Mouse (Mus musculus): ENCODE measurements around the gene Rasgrp1. TPM values are rescaled to one million over a fixed set of nuclear protein-coding genes. Genes with fewer than 3 reads are reported as not detected.

Gene Rasgrp1
- polyA plus RNA-seq, 1 experiment from 2014 or later, result 6.9 TPM

DNA sequence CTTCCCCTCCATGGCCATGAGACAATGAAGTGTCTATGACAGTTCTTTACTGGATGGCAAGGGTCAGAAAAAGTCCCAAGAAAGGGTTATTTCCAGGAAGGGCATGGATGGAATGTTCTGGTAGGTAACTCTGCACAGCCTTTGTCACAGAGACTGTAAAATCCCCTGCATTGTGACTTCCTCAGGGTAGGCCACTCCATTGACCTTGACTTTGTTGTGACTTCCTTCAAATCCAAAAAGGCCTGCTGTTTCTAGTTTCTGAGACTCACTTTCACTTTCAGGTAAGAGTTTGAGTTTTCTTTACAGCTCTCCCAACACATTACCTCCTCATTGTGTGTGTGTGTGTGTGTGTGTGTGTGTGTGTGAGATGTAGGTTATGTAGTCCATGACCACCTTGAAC lies 15.1 kb upstream of the Rasgrp1 start:
- ATAC-seq (ENCODE audit: low FRiP score), result no peak
- H3K9me3 ChIP-seq, result no peaks in the 10 kb centered on the region

DNA sequence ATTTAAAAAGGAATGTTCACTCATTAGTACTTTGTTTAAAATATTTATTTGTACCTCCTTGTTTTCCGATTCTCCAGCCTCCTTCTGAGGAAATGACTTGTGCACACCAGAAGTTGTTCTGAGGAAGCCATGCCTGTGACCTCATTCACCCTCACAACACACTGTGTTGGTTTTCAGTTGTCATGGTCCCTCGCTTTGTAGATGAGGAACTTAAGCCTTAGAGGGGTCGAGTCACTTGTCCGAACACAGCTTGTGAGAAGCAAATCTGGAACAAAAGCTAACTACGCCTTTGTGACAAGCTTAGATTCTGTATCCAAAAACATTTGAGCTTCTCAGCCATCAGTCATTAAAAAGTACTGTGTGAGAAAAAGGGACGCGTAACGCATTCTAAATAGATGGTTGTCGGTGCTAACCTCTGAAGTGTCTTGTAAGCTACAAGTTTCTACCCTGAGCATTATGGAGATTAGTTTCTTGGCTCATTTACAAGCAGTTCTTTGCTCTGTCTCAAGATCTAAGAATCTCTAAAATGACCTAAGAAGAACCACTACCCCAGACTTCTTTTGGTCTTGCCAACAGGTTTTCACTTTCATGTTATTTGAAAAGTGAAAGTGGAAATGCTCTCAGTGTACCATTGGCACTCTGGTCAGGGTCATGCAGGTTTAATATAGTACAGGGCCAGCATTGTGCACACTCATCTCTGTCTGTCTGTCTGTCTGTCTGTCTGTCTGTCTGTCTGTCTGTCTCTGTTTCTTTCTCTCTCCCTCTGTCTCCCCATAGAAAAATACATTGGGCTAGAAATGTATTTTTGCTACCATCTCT lies 9.7 kb upstream of the Rasgrp1 start:
- H3K9me3 ChIP-seq, result no peaks in the 10 kb centered on the region
- no peak overlapping the region for H3K4me2 ChIP-seq
- ATAC-seq (ENCODE audit: low FRiP score), result no peak
- no peaks in the 10 kb centered on the region for H3K27me3 ChIP-seq
- no peak overlapping the region for H3K27ac ChIP-seq
- peaks cover 19% of the 10 kb centered on the region; the same call in 1 of the 2 replicates for H3K4me1 ChIP-seq
- H3K36me3 ChIP-seq (replicated peaks), result no peaks in the 10 kb centered on the region
- no peak overlapping the region for H3K9ac ChIP-seq
- 53% methylated on average over 9 of the region's 9 CpGs for WGBS
- no peak overlapping the region for H3K4me3 ChIP-seq (replicated peaks)

More for the DNA sequence above, 15.1 kb upstream of the Rasgrp1 start:
- no peak overlapping the region for H3K27ac ChIP-seq
- no peak overlapping the region for H3K4me2 ChIP-seq
- peaks cover 6% of the 10 kb centered on the region; the same call in 1 of the 2 replicates for H3K4me1 ChIP-seq
- H3K9ac ChIP-seq, result no peak overlapping the region
- H3K36me3 ChIP-seq (replicated peaks), result no peaks in the 10 kb centered on the region
- no peak overlapping the region for H3K4me3 ChIP-seq (replicated peaks)
- no peaks in the 10 kb centered on the region for H3K27me3 ChIP-seq

DNA sequence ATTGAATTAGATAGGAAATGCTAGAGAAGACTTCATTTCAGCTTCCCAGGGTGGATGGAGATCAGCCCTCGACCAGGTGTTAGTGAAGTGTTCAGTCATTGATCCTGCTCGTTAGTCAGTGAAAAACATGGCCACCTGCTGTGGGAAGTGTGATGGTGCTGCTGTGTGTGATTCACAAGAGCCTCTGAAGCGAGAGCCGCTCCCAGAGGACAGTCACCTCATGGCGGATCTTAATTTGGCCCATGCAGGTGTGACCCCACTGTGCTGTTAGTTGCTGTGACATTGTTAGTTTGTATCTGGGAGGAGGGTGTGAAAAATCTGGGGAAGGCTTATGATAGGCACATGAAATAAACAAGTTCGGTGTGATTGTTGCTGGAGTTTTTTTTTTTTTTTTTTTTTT lies 7.3 kb upstream of the Rasgrp1 start:
- WGBS, result 50% methylated on average over 6 of the region's 6 CpGs
- Histone ChIP-seq H3K27ac (no peak overlapping the region), H3K27me3 (no peaks in the 10 kb centered on the region), H3K36me3 (replicated peaks) (no peaks in the 10 kb centered on the region), H3K4me3 (replicated peaks) (no peak overlapping the region), H3K9me3 (no peaks in the 10 kb centered on the region), H3K4me1 (peaks cover 19% of the 10 kb centered on the region; the same call in 1 of the 2 replicates), H3K9ac (no peak overlapping the region), H3K4me2 (no peak overlapping the region)
- ATAC-seq (ENCODE audit: low FRiP score), result peak; percentile 65; the same call in 1 of the 2 replicates

- Histone ChIP-seq H3K4me3 (replicated peaks) (peak overlapping the region; percentile 59), H3K27ac (no peak overlapping the region), H3K4me2 (peak overlapping the region; percentile 95), H3K27me3 (peaks cover 29% of the 10 kb centered on the region; the same call in 1 of the 2 replicates), H3K36me3 (replicated peaks) (no peaks in the 10 kb centered on the region), H3K9me3 (no peaks in the 10 kb centered on the region), H3K4me1 (peaks cover 16% of the 10 kb centered on the region), H3K9ac (peak overlapping the region; percentile 61; the same call in 1 of the 2 replicates)
- ATAC-seq (ENCODE audit: low FRiP score), result no peak
- WGBS, result 37% methylated on average over 7 of the region's 7 CpGs
These were observed 431 bp upstream of the Rasgrp1 start for GRCm38 (mm10) chr2:117343240-117343624.

DNA sequence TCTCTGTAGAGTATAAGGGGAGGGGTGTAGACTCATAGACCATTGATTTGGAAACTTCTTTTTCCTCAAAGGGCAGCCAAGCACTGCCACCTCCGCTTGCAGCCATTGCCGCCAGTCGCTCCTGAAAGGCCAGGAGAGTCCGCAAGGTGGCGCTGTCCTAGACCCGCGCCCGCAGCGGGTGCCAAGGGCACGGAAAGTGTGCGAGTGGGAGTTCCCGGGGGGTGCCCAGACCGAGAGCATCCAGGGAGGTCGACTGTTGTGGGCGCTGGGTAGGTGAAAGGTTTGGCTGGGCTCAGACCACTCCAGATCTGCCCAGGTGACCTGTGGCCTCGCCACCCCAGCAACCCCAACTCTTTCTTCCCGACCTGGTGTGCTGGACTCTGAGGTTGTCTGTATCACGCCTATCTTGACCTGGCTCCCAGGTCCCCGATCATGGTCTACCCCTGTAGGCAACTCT lies 683 bp downstream of the Rasgrp1 start:
- Histone ChIP-seq H3K36me3 (replicated peaks) (no peaks in the 10 kb centered on the region), H3K27me3 (peaks cover 29% of the 10 kb centered on the region; the same call in 1 of the 2 replicates), H3K27ac (no peak overlapping the region), H3K4me2 (peak overlapping the region; percentile 95), H3K9ac (peak overlapping the region; percentile 61), H3K9me3 (no peaks in the 10 kb centered on the region), H3K4me1 (peaks cover 16% of the 10 kb centered on the region), H3K4me3 (replicated peaks) (peak overlapping the region; percentile 59)
- ATAC-seq (ENCODE audit: low FRiP score), result peak; percentile 70
- WGBS, result 2% methylated on average over 19 of the region's 19 CpGs

DNA sequence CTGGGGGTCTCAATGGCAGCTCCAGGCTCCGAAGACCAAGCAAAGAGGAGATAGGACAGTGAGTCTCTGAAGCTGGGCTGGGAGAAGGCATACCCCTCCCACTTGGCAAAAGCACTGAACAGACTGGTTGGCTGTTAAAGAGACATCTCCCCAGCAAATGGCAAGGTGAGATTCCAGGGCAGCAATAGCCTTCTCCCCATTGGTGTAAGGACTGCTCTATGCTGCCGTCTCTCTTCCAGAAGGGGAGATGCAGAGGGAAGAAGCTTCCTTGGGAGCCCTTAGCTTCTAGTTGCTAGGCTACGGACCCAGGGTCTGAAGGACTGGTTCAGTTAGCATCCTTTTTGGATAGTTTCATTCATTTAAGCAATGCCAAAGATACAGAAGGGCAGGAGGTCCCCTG lies 4.3 kb downstream of the Rasgrp1 start:
- H3K4me3 ChIP-seq (replicated peaks), result no peak overlapping the region
- H3K9ac ChIP-seq, result no peak overlapping the region
- no peak overlapping the region for H3K27ac ChIP-seq
- ATAC-seq (ENCODE audit: low FRiP score), result no peak
- H3K36me3 ChIP-seq (replicated peaks), result no peaks in the 10 kb centered on the region
- H3K4me1 ChIP-seq, result peaks cover 16% of the 10 kb centered on the region
- H3K4me2 ChIP-seq, result no peak overlapping the region
- H3K27me3 ChIP-seq, result peaks cover 20% of the 10 kb centered on the region; the same call in 1 of the 2 replicates
- no peaks in the 10 kb centered on the region for H3K9me3 ChIP-seq
- WGBS, result 73% methylated on average over 3 of the region's 3 CpGs

DNA sequence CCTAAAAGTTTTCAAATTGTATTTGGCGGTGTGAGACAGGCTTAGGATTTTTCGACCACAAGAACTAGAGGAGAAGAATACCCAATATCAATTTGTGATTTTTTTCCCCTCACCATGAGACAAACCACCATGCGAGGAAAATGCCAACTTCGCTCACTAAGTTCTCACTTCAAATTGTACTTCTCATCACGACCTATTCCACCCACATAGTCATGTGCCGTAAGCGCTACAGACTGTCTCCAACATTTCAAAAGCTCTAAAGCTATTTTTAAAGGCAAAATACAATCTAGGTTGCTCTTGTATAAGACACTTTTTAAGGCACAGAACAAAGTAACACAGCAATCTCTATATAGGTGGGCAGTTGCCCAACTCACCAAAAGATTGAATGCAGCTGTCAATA lies 4.9 kb downstream of the Rasgrp1 start:
- Histone ChIP-seq H3K4me3 (replicated peaks) (no peak overlapping the region), H3K9me3 (no peaks in the 10 kb centered on the region), H3K27me3 (peaks cover 14% of the 10 kb centered on the region; the same call in 1 of the 2 replicates), H3K9ac (no peak overlapping the region), H3K4me1 (peaks cover 12% of the 10 kb centered on the region), H3K36me3 (replicated peaks) (no peaks in the 10 kb centered on the region), H3K27ac (no peak overlapping the region), H3K4me2 (no peak overlapping the region)
- 93% methylated on average over 7 of the region's 7 CpGs for WGBS
- no peak for ATAC-seq (ENCODE audit: low FRiP score)

DNA sequence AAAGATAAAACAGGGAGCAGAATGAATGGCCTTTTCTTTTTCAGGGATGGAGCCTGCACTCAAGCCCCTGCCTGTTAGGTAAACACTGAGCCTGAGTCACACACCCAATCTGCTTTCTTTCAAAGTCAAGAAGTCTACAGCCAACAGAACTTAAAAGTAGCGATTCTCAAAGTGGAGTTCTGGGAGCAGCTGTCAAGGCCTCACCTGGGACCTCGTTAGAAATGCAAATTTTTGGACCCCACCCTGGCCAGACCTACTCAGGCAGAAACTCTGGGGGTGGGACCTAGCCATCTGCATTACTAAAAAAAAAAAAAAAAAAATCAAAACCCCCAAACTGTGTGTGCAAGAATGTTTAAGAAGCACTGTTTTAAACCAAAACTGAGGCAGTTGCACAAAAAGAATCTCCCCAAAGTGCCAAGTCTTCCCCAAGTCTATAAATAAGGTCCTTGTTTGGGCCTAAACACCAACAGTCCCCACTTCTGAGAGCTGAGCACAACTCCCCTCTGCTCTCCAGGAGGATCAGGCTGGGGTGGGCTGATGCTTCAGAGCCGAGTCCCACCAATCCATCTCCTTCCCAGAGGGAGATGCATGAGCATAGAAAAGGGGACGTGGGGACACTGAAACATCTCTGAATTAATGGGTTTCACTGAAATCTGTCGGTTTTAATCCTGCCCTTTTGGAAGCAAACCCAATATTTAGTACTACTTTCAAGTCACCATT lies 5.7 kb downstream of the Rasgrp1 start:
- Histone ChIP-seq H3K9ac (no peak overlapping the region), H3K4me3 (replicated peaks) (no peak overlapping the region), H3K4me2 (no peak overlapping the region), H3K27me3 (0 out of 2 replicates have a peak, but pooled peaks cover 7% of the 10 kb centered on the region), H3K36me3 (replicated peaks) (no peaks in the 10 kb centered on the region), H3K9me3 (no peaks in the 10 kb centered on the region), H3K27ac (no peak overlapping the region), H3K4me1 (peaks cover 6% of the 10 kb centered on the region)
- no peak for ATAC-seq (ENCODE audit: low FRiP score)
- 66% methylated on average over 5 of the region's 5 CpGs for WGBS

DNA sequence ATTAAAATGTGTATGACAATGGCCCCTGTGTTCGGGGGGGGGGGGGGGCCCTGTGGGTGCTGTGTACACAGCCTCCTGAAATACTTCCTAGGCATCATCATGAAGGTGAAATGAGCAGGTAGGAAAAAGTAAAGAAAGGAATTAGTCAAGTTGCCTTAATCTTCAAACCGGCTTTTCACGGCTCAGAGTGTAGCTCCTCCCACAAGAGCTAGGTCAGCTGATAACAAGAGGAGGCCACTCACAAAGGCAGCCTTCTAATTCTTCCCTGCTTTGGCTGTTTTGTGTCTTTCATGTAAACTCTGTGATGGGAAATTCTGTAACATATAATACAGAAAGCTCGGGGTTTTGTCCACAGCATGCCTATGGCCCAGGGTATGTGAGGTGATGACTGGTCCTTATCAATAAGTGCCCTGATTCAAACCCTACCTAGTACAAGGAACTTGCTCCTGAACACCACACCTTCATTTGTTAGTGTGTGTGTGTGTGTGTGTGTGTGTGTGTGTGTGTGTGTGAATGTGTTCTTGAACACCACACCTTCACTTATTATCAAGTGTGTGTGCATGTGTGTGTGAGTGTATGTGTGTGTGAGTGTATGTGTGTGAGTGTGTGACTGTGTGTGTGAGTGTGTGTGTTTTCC lies 7.1 kb downstream of the Rasgrp1 start:
- WGBS, result 24% methylated on average over 4 of the region's 4 CpGs
- ATAC-seq (ENCODE audit: low FRiP score), result no peak
- Histone ChIP-seq H3K4me3 (replicated peaks) (no peak overlapping the region), H3K36me3 (replicated peaks) (no peaks in the 10 kb centered on the region), H3K9me3 (no peaks in the 10 kb centered on the region), H3K4me2 (no peak overlapping the region), H3K4me1 (no peaks in the 10 kb centered on the region), H3K27me3 (no peaks in the 10 kb centered on the region), H3K9ac (no peak overlapping the region), H3K27ac (no peak overlapping the region)

- H3K4me3 ChIP-seq (replicated peaks), result no peak overlapping the region
- no peaks in the 10 kb centered on the region for H3K9me3 ChIP-seq
- no peaks in the 10 kb centered on the region for H3K36me3 ChIP-seq (replicated peaks)
- H3K27ac ChIP-seq, result no peak overlapping the region
- H3K4me2 ChIP-seq, result no peak overlapping the region
- no peak overlapping the region for H3K9ac ChIP-seq
- ATAC-seq (ENCODE audit: low FRiP score), result no peak
- H3K27me3 ChIP-seq, result no peaks in the 10 kb centered on the region
- no peaks in the 10 kb centered on the region for H3K4me1 ChIP-seq
- 60% methylated on average over 5 of the region's 5 CpGs for WGBS
These were observed 11.2 kb downstream of the Rasgrp1 start for GRCm38 (mm10) chr2:117331634-117332033.

- 0 out of 2 replicates have a peak overlapping the region, but pooled peaks have one; percentile 3 for H3K27ac ChIP-seq
- WGBS, result 81% methylated on average over 9 of the region's 9 CpGs
- H3K4me2 ChIP-seq, result no peak overlapping the region
- H3K9me3 ChIP-seq, result no peaks in the 10 kb centered on the region
- no peaks in the 10 kb centered on the region for H3K4me1 ChIP-seq
- no peaks in the 10 kb centered on the region for H3K27me3 ChIP-seq
- no peak for ATAC-seq (ENCODE audit: low FRiP score)
- no peak overlapping the region for H3K4me3 ChIP-seq (replicated peaks)
- no peak overlapping the region for H3K9ac ChIP-seq
- no peaks in the 10 kb centered on the region for H3K36me3 ChIP-seq (replicated peaks)
These were observed 14.1 kb downstream of the Rasgrp1 start for GRCm38 (mm10) chr2:117328521-117329285.
